Mouse (Mus musculus) MEL (cell line): ENCODE measurements around the gene Olfr667. TPM values are rescaled to one million over a fixed set of nuclear protein-coding genes. Genes with fewer than 3 reads are reported as not detected.
"Not testable (repeated sequence)": the region's sequence is repeated elsewhere in the genome, so short reads cannot be mapped to it uniquely, and the experiment has no call there.

Experiments
- DNase-seq: peaks from one replicate; pipeline ENCODE4 v3.0.0; 2011; ENCODE audit warnings: low read depth, low spot score
- H3K27ac ChIP-seq: 2 replicates; pipeline ENCODE4 v1.5.1; 2012; ENCODE audit warnings: low read depth, mild to moderate bottlenecking, control low read depth, low read length, moderate library complexity; ENCODE audit not compliant: control insufficient read depth
- H3K27me3 ChIP-seq, 2 experiments: fragments of 150-350 bp in 1 of 2; sonication (generic) in 1 of 2; 2 replicates each; pipeline ENCODE4 v1.6.1; 2012; ENCODE audit warnings: low read length in 2 of 2, mild to moderate bottlenecking in 2 of 2, improper control_type of control experiment in 1 of 2, moderate library complexity in 1 of 2; ENCODE audit not compliant: insufficient read depth in 2 of 2, control insufficient read depth in 1 of 2
- H3K36me3 ChIP-seq, 2 experiments: 2 replicates each; pipeline ENCODE4 v1.6.1; 2012 to 2014; ENCODE audit warnings: low read length in 2 of 2, improper control_type of control experiment in 1 of 2, inconsistent platforms in 1 of 2, mild to moderate bottlenecking in 1 of 2; ENCODE audit not compliant: insufficient read depth in 2 of 2, control insufficient read depth in 1 of 2
- H3K4me1 ChIP-seq, 2 experiments: fragments of 150-350 bp in 1 of 2; sonication (generic) in 1 of 2; 2 replicates each; pipeline ENCODE4 v1.6.1; 2012; ENCODE audit warnings: low read length in 2 of 2, improper control_type of control experiment in 1 of 2, mild to moderate bottlenecking in 1 of 2; ENCODE audit not compliant: insufficient read depth in 2 of 2, control insufficient read depth in 1 of 2
- H3K4me3 ChIP-seq, 2 experiments: fragments of 150-350 bp in 1 of 2; sonication (generic) in 1 of 2; 2 replicates each; pipeline ENCODE4 v1.5.1; 2012; ENCODE audit warnings: low read depth in 2 of 2, low read length in 2 of 2, mild to moderate bottlenecking in 2 of 2, moderate library complexity in 2 of 2, control low read depth in 1 of 2, improper control_type of control experiment in 1 of 2; ENCODE audit not compliant: control insufficient read depth in 1 of 2, insufficient read depth in 1 of 2
- H3K79me2 ChIP-seq: 2 replicates; pipeline ENCODE4 v1.6.1; 2012; ENCODE audit warnings: mild to moderate bottlenecking, low read length, moderate library complexity; ENCODE audit not compliant: control insufficient read depth, poor library complexity, insufficient read depth
- H3K9ac ChIP-seq: 2 replicates; pipeline ENCODE4 v1.6.1; 2012; ENCODE audit warnings: low read depth, mild to moderate bottlenecking, control low read depth, low read length, moderate library complexity; ENCODE audit not compliant: control insufficient read depth, poor library complexity, severe bottlenecking
- H3K9me3 ChIP-seq: fragments of 150-350 bp; sonication (generic); replicated peaks from 2 replicates; pipeline ENCODE4 v1.6.1; 2012; ENCODE audit warnings: mild to moderate bottlenecking, low read length, improper control_type of control experiment, moderate library complexity; ENCODE audit not compliant: insufficient read depth
- CHD2 ChIP-seq: IDR thresholded peaks from 2 replicates; pipeline ENCODE4 v1.6.1; 2011; ENCODE audit warnings: low read length, improper control_type of control experiment
- CTCF ChIP-seq, 3 experiments: IDR thresholded peaks in 2 of 3; conservative IDR thresholded peaks in 1 of 3; 2 replicates each; pipeline ENCODE4 v1.5.1; 2011 to 2012; ENCODE audit warnings: low read length in 3 of 3, low read depth in 2 of 3, mild to moderate bottlenecking in 2 of 3, improper control_type of control experiment in 1 of 3, inconsistent platforms in 1 of 3, mixed read lengths in 1 of 3, moderate library complexity in 1 of 3; ENCODE audit not compliant: control insufficient read depth in 1 of 3, insufficient read depth in 1 of 3, poor library complexity in 1 of 3, severe bottlenecking in 1 of 3
- E2F4 ChIP-seq: IDR thresholded peaks from 2 replicates; pipeline ENCODE4 v1.6.1; 2011; ENCODE audit warnings: low read depth, low read length, improper control_type of control experiment, borderline replicate concordance
- EP300 ChIP-seq, 2 experiments: IDR thresholded peaks; 2 replicates each; pipeline ENCODE4 v1.6.1; 2011; ENCODE audit warnings: improper control_type of control experiment in 2 of 2, low read length in 2 of 2, low read depth in 1 of 2, mild to moderate bottlenecking in 1 of 2
- GABPA ChIP-seq: IDR thresholded peaks from 2 replicates; pipeline ENCODE4 v1.6.1; 2012; ENCODE audit warnings: low read depth, mild to moderate bottlenecking, inconsistent platforms, low read length, improper control_type of control experiment, moderate library complexity
- GATA1 ChIP-seq: IDR thresholded peaks from 2 replicates; pipeline ENCODE4 v1.6.1; 2011; ENCODE audit warnings: low read depth, low read length, improper control_type of control experiment
- HCFC1 ChIP-seq: IDR thresholded peaks from 2 replicates; pipeline ENCODE4 v1.6.1; 2012; ENCODE audit warnings: low read depth, mild to moderate bottlenecking, inconsistent platforms, low read length, improper control_type of control experiment, moderate library complexity
- JUND ChIP-seq: IDR thresholded peaks from 2 replicates; pipeline ENCODE4 v1.6.1; 2011; ENCODE audit warnings: low read depth, mild to moderate bottlenecking, improper control_type of control experiment, low read length
- MAX ChIP-seq: IDR thresholded peaks from 2 replicates; pipeline ENCODE4 v1.6.1; 2011; ENCODE audit warnings: low read length, improper control_type of control experiment
- MAZ ChIP-seq: IDR thresholded peaks from 2 replicates; pipeline ENCODE4 v1.6.1; 2012; ENCODE audit warnings: low read depth, mild to moderate bottlenecking, inconsistent platforms, low read length, improper control_type of control experiment
- MXI1 ChIP-seq: IDR thresholded peaks from 2 replicates; pipeline ENCODE4 v1.6.1; 2011; ENCODE audit warnings: mild to moderate bottlenecking, low read depth, low read length, improper control_type of control experiment
- MYC ChIP-seq: IDR thresholded peaks from 2 replicates; pipeline ENCODE4 v1.6.1; 2011; ENCODE audit warnings: low read depth, mild to moderate bottlenecking, low read length, improper control_type of control experiment, moderate library complexity
- NELFE ChIP-seq: IDR thresholded peaks from 2 replicates; pipeline ENCODE4 v1.6.1; 2011; ENCODE audit warnings: low read depth, low read length, improper control_type of control experiment
- RAD21 ChIP-seq: IDR thresholded peaks from 2 replicates; pipeline ENCODE4 v1.6.1; 2011; ENCODE audit warnings: mild to moderate bottlenecking, low read depth, low read length, improper control_type of control experiment
- RCOR1 ChIP-seq: IDR thresholded peaks from 2 replicates; pipeline ENCODE4 v1.6.1; 2012; ENCODE audit warnings: low read depth, mild to moderate bottlenecking, inconsistent platforms, low read length, improper control_type of control experiment
- SIN3A ChIP-seq: IDR thresholded peaks from 2 replicates; pipeline ENCODE4 v1.6.1; 2012; ENCODE audit warnings: low read length, improper control_type of control experiment, inconsistent platforms
- TAL1 ChIP-seq: IDR thresholded peaks from 2 replicates; pipeline ENCODE4 v1.6.1; 2012; ENCODE audit warnings: mild to moderate bottlenecking, inconsistent platforms, low read length, moderate library complexity, mixed read lengths
- TBP ChIP-seq: IDR thresholded peaks from 2 replicates; pipeline ENCODE4 v1.8.0; 2011; ENCODE audit warnings: low read depth, low read length, improper control_type of control experiment
- TCF12 ChIP-seq: IDR thresholded peaks from 2 replicates; pipeline ENCODE4 v1.6.1; 2014; ENCODE audit warnings: low read depth, mild to moderate bottlenecking, inconsistent platforms, low read length, improper control_type of control experiment, moderate library complexity
- UBTF ChIP-seq: IDR thresholded peaks from 2 replicates; pipeline ENCODE4 v1.6.1; 2012; ENCODE audit warnings: low read depth, mild to moderate bottlenecking, inconsistent platforms, low read length, improper control_type of control experiment, moderate library complexity, borderline replicate concordance; ENCODE audit not compliant: insufficient read depth
- ZC3H11A ChIP-seq: IDR thresholded peaks from 2 replicates; pipeline ENCODE4 v1.6.1; 2012; ENCODE audit warnings: low read depth, mild to moderate bottlenecking, inconsistent platforms, low read length, improper control_type of control experiment
- ZKSCAN1 ChIP-seq: IDR thresholded peaks from 2 replicates; pipeline ENCODE4 v1.6.1; 2012; ENCODE audit warnings: low read depth, mild to moderate bottlenecking, inconsistent platforms, low read length, improper control_type of control experiment, moderate library complexity
- ZMIZ1 ChIP-seq: IDR thresholded peaks from 2 replicates; pipeline ENCODE4 v1.6.1; 2012; ENCODE audit warnings: low read depth, mild to moderate bottlenecking, inconsistent platforms, low read length, improper control_type of control experiment, moderate library complexity
- polyA plus RNA-seq, 2 experiments: library from polyadenylated mRNA; stranded (reverse) in 1 of 2; unstranded in 1 of 2; fragments of >175 nt in 1 of 2; fragments of >200 nt in 1 of 2; gene quantifications; 2 replicates each; pipeline versions ENCODE4 v1.2.1 to v1.2.4; 2012; ENCODE audit warnings: low replicate concordance in 2 of 2, low read depth in 1 of 2; ENCODE audit not compliant: insufficient read length in 2 of 2, insufficient read depth in 1 of 2, missing spikeins in 1 of 2
- total RNA-seq: library from RNA; depleted of rRNA; stranded (reverse); fragments of 300-350 nt; gene quantifications from 2 replicates; pipeline ENCODE4 v1.2.3, GENCODE M21; 2012; rRNA removed

Olfr667 gene
- total RNA-seq = not detected in 2 replicates
- polyA plus RNA-seq = not detected

- DNase-seq = no peak
- Histone ChIP-seq H3K36me3 (no peaks in the 10 kb centered on the region), H3K4me1 (no peaks in the 10 kb centered on the region), H3K79me2 (no peaks in the 10 kb centered on the region), H3K27ac (no peak within 1 kb of the TSS), H3K27me3 (no peaks in the 10 kb centered on the region; a peak in 1 of 4 replicates), H3K9ac (no peak within 1 kb of the TSS), H3K9me3 (no peaks in the 10 kb centered on the region), H3K4me3 (no peak within 1 kb of the TSS)
- TF ChIP-seq CTCF (IDR thresholded peaks at IDR 0.05 in 2 of 3, conservative IDR thresholded peaks at IDR 0.05 in 1 of 3; ENCODE audit: control insufficient read depth in 1 of 3, insufficient read depth in 1 of 3, low read depth in 2 of 3, low read length in 3 of 3, poor library complexity in 1 of 3, severe bottlenecking in 1 of 3) = no peak
- TF ChIP-seq NELFE = no peak
- TF ChIP-seq TAL1 = no peak
- TF ChIP-seq RAD21 = no peak
- no peak for TF ChIP-seq CHD2
- TF ChIP-seq MAX = no peak
- no peak for TF ChIP-seq MYC
- TF ChIP-seq UBTF = no peak
- TF ChIP-seq HCFC1 = no peak
- TF ChIP-seq MAZ = no peak
- TF ChIP-seq SIN3A = no peak
These were observed at the start of gene Olfr667 for GRCm38 (mm10) chr7:104921382-104921781. TSS of gene Olfr667 (minus strand) at chr7:104921482.

DNA sequence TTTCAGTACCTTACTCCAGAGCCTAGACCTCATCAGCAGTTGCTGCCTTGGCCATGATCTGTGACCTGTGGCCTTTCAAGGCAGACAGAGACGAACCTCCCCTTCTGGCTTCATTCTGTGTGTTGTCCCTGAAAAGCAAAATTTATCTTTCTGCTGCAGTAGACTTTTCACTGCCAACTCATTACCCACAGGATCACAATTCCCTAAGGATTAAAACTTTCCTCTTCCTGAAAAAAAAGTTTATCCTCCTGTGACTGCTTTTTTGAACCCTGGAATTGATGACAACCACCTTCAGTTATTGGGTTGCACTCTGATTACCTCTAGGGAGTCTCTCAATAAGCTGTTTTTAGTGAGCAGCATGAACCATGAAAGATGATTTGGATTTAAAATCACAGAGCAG, 41.2 kb upstream of the Olfr667 start, which contains the start of gene Olfr670:
TSS of gene Olfr670 (minus strand) at position 101 of the 400 bp plus-strand sequence.
- no peaks in the 10 kb centered on the region for H3K27me3 ChIP-seq
- no peaks in the 10 kb centered on the region for H3K79me2 ChIP-seq
- no peaks in the 10 kb centered on the region for H3K9me3 ChIP-seq
- no peaks in the 10 kb centered on the region for H3K36me3 ChIP-seq
- TF ChIP-seq ZC3H11A (no peak), TCF12 (no peak), EP300 (IDR thresholded peaks at IDR 0.05; ENCODE audit: low read depth in 1 of 2, low read length in 2 of 2) (no peak), E2F4 (no peak), JUND (no peak), MXI1 (no peak), GATA1 (no peak), TBP (no peak), RCOR1 (no peak), ZMIZ1 (no peak), GABPA (no peak), TAL1 (no peak), ZKSCAN1 (no peak), CHD2 (no peak)
- no peak within 1 kb of the TSS for H3K9ac ChIP-seq
- no peak within 1 kb of the TSS for H3K27ac ChIP-seq
- DNase-seq = no peak
- H3K4me3 ChIP-seq = no peak within 1 kb of the TSS
- H3K4me1 ChIP-seq = no peaks in the 10 kb centered on the region

- H3K9me3 ChIP-seq, H3K4me1 ChIP-seq, H3K9ac ChIP-seq, DNase-seq, H3K79me2 ChIP-seq, H3K27ac ChIP-seq, H3K36me3 ChIP-seq, H3K4me3 ChIP-seq, H3K27me3 ChIP-seq: not testable (repeated sequence)
These were observed 29.0 kb upstream of the Olfr667 start for GRCm38 (mm10) chr7:104950234-104950633.
